Mouse (Mus musculus): Measurements from ENCODE around the gene Cad.
A peak's percentile ranks its signal among the peaks of the same experiment; 100 is the strongest.
"Not testable (repeated sequence)": the region's sequence is repeated elsewhere in the genome, so short reads cannot be mapped to it uniquely, and the experiment has no call there.

Gene Cad

GRCm38 (mm10) chr5:31054261-31055215 is at the start of gene Cad:
Cad (plus strand) TSS chr5:31054780.
- DNase-seq: peak; percentile 97

- DNase-seq: peak; percentile 75
Measured at GRCm38 (mm10) chr5:31012737-31013136, 41.8 kb upstream of the Cad start.

- DNase-seq: no peak
Measured at GRCm38 (mm10) chr5:31015913-31016312, 38.7 kb upstream of the Cad start.

GRCm38 (mm10) chr5:31021790-31022189 is 32.8 kb upstream of the Cad start:
- not testable (repeated sequence) for DNase-seq

- DNase-seq: no peak
Measured at GRCm38 (mm10) chr5:31022690-31023089, 31.9 kb upstream of the Cad start.

- no peak for DNase-seq
Measured at GRCm38 (mm10) chr5:31023254-31023653, 31.3 kb upstream of the Cad start.

- DNase-seq: no peak
Measured at GRCm38 (mm10) chr5:31024641-31025040, 29.9 kb upstream of the Cad start.

GRCm38 (mm10) chr5:31030926-31031325 is 23.7 kb upstream of the Cad start:
- no peak for DNase-seq

- no peak for DNase-seq
Measured at GRCm38 (mm10) chr5:31031508-31031907, 23.1 kb upstream of the Cad start.

- DNase-seq: no peak
Measured at GRCm38 (mm10) chr5:31034669-31035068, 19.9 kb upstream of the Cad start.

- DNase-seq: not testable (repeated sequence)
Measured at GRCm38 (mm10) chr5:31036556-31036955, 18.0 kb upstream of the Cad start.

- no peak for DNase-seq
Measured at GRCm38 (mm10) chr5:31038171-31038845, 16.3 kb upstream of the Cad start.

- DNase-seq: no peak
Measured at GRCm38 (mm10) chr5:31046416-31046815, 8.2 kb upstream of the Cad start.

- no peak for DNase-seq
Measured at GRCm38 (mm10) chr5:31047074-31047473, 7.5 kb upstream of the Cad start.

- DNase-seq: peak; percentile 99
Measured at GRCm38 (mm10) chr5:31047848-31048762, 6.5 kb upstream of the Cad start, which contains the start of gene Atraid. Atraid (plus strand) TSS chr5:31048312.

- peak; percentile 59 for DNase-seq
Measured at GRCm38 (mm10) chr5:31048763-31049641, 5.6 kb upstream of the Cad start, which contains the start of gene Slc5a6. Slc5a6 (minus strand) TSS chr5:31048924.

GRCm38 (mm10) chr5:31050427-31050826 is 4.2 kb upstream of the Cad start:
- DNase-seq: no peak

- DNase-seq: not testable (repeated sequence)
Measured at GRCm38 (mm10) chr5:31053728-31054127, 852 bp upstream of the Cad start.

- no peak for DNase-seq
Measured at GRCm38 (mm10) chr5:31055216-31056140, 898 bp downstream of the Cad start.

- DNase-seq: no peak
Measured at GRCm38 (mm10) chr5:31069810-31070209, 15.2 kb downstream of the Cad start.

All from thymus, postnatal 14 days (tissue).